Mouse (Mus musculus) CH12F3 (cell line): ENCODE results near the gene Ica1.

Source experiments
- in situ Hi-C: fragments of 300-500 bp; cut with MboI; formaldehyde crosslinking; loops from 2 replicates; pipeline ENCODE4 v1.14.3; 2020; ENCODE audit warnings: low sequenced_read_pairs

The Ica1 gene

GRCm38 (mm10) chr6:8648185-8648901 is 129.9 kb downstream of the Ica1 start:
- in situ Hi-C loops: no loop called here

GRCm38 (mm10) chr6:8647513-8648184 is 130.6 kb downstream of the Ica1 start:
- in situ Hi-C loops: no loop called here

GRCm38 (mm10) chr6:8645708-8646107 is 132.6 kb downstream of the Ica1 start:
- in situ Hi-C loops: no loop called here

GRCm38 (mm10) chr6:8644703-8645102 is 133.6 kb downstream of the Ica1 start:
- in situ Hi-C loops: no loop called here

- in situ Hi-C loops: no loop called here
Observed at GRCm38 (mm10) chr6:8640863-8641262, 137.4 kb downstream of the Ica1 start.

GRCm38 (mm10) chr6:8639526-8639925 is 138.8 kb downstream of the Ica1 start:
- in situ Hi-C loops: no loop called here

GRCm38 (mm10) chr6:8638899-8639298 is 139.4 kb downstream of the Ica1 start:
- in situ Hi-C loops: no loop called here

- in situ Hi-C loops: no loop called here
Observed at GRCm38 (mm10) chr6:8638122-8638521, 140.2 kb downstream of the Ica1 start.

- in situ Hi-C loops: no loop called here
Observed at GRCm38 (mm10) chr6:8632701-8633100, 145.6 kb downstream of the Ica1 start.

GRCm38 (mm10) chr6:8631986-8632632 is 146.2 kb downstream of the Ica1 start:
- in situ Hi-C loops: no loop called here

GRCm38 (mm10) chr6:8631362-8631761 is 146.9 kb downstream of the Ica1 start:
- in situ Hi-C loops: no loop called here

- in situ Hi-C loops: no loop called here
Observed at GRCm38 (mm10) chr6:8630531-8630930, 147.8 kb downstream of the Ica1 start.

- in situ Hi-C loops: no loop called here
Observed at GRCm38 (mm10) chr6:8628715-8629267, 149.5 kb downstream of the Ica1 start.

GRCm38 (mm10) chr6:8628226-8628625 is 150.1 kb downstream of the Ica1 start:
- in situ Hi-C loops: no loop called here

- in situ Hi-C loops: no loop called here
Observed at GRCm38 (mm10) chr6:8623045-8623444, 155.2 kb downstream of the Ica1 start.

- in situ Hi-C loops: no loop called here
Observed at GRCm38 (mm10) chr6:8619582-8620350, 158.5 kb downstream of the Ica1 start.

- in situ Hi-C loops: no loop called here
Observed at GRCm38 (mm10) chr6:8617369-8617768, 160.9 kb downstream of the Ica1 start.

- in situ Hi-C loops: no loop called here
Observed at GRCm38 (mm10) chr6:8591665-8592064, 186.6 kb downstream of the Ica1 start.

GRCm38 (mm10) chr6:8583892-8584291 is 194.4 kb downstream of the Ica1 start:
- in situ Hi-C loops: no loop called here

- in situ Hi-C loops: no loop called here
Observed at GRCm38 (mm10) chr6:8582377-8582776, 195.9 kb downstream of the Ica1 start.
